Mouse (Mus musculus) left cerebral cortex, postnatal 14 days (tissue): ENCODE measurements around the gene Macf1. TPM values are rescaled to one million over a fixed set of nuclear protein-coding genes. Genes with fewer than 3 reads are reported as not detected.
"Not testable (repeated sequence)": the region's sequence is repeated elsewhere in the genome, so short reads cannot be mapped to it uniquely, and the experiment has no call there.

Experiments
- DNase-seq, 2 experiments: peaks; one replicate each; pipeline ENCODE4 v3.0.0; 2021 to 2022; ENCODE audit warnings: low spot score in 2 of 2, mixed read lengths in 1 of 2
- intact Hi-C: fragments of 180-260 bp; cut with DNase I; formaldehyde crosslinking; loops from one replicate; pipeline ENCODE4 v1.15.1; 2025
- total RNA-seq, 2 experiments: library from RNA; stranded (reverse); gene quantifications; 2 replicates each; pipeline ENCODE4 v1.2.3; 2021

Gene Macf1
- total RNA-seq, 2 experiments from 2014 or later: 211 to 227 TPM

DNA sequence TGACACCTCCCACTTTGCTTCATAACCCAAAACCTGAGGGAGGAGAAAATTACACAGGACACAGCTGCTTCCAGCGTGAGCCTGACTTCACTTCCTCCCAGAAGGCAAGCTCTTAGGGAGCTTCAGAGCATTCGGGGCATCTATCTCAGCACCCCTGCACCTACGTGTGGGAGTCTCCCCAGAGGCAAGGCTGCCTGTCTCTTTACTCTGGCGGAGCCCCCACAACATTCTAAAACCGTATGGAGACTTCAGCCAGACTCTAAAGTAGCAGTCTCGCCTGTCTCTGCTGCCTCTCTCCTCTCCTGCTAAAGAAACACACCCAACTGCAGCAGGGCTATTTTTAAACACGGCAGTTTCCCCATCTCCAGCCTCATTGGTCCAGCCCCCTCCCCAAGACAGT is 3.2 kb downstream of the Macf1 start:
- DNase-seq: peak; percentile 59 to 69
- intact Hi-C loops: no loop called here

DNA sequence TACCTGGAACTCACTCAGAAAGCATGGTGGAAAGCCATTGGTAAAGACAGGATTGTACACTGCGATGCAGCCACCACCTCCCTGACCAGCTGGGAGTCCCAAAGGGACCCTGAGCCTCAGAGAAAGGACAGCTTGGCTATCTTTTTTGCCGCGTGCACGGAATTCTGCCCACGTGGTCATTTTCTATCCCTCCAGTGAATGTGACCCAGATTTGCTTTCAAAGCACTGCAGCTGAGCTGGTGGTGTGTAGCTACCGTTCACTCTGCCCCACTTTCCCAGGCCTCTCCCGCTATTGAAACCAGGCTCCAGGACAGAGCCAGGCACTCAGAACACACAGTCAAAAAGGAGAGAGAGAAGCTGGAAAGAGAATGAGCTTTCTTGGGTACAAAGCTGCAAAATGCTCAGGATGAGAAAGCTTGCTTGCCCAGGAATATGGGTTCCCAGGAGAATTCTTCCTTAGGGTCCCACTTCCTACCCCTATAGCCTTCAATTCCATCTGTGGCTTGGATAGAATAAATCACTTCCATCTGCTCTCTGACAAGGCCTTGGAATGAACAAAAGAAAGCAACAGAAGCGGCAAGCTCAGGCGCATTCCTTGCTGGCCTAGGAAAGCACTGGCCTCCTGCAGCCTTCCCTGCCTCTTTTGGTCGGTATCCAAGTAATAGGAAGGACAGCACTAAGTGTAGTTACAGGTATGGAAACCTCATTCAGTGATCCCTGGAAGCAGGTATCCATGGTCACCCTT is 6.9 kb downstream of the Macf1 start:
- peak; percentile 73 to 86 for DNase-seq

GRCm38 (mm10) chr4:123670598-123670997 is 13.6 kb downstream of the Macf1 start:
- DNase-seq: peak in 1 of 2 experiments; percentile 20
- intact Hi-C loops: no loop called here

More for the DNA sequence above, 6.9 kb downstream of the Macf1 start:
- intact Hi-C loops: no loop called here

- DNase-seq: no peak
- intact Hi-C loops: loop anchor here (5.0 kb wide), 1 partner anchor 132 kb away; no protein-coding TSS in a partner anchor
These were observed 14.5 kb downstream of the Macf1 start for GRCm38 (mm10) chr4:123669696-123670095.

- intact Hi-C loops: loop anchor here (5.0 kb wide), 1 partner anchor 130 kb away; no protein-coding TSS in a partner anchor
- DNase-seq: peak; percentile 91 to 93
These were observed 16.8 kb downstream of the Macf1 start for GRCm38 (mm10) chr4:123667260-123667867.

DNA sequence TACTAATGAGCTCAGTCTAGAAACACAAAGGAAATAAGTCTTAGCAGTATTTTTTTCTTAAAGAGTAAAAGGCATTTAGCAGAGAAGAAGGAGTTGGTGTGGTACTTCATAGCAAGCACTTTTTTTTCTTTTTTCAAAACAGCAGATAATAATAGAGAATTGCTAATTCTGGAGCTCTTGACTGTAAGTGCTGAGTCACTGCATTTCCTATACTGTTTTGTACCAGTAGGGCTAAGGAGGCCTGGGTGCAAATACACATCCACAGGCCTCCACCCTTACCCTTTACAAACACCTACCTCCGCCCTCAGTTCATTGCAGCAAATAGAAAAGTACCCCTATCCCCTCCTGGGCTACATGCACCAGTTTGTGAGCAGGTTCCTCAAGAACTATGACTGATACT is 17.6 kb downstream of the Macf1 start:
- intact Hi-C loops: loop anchor here (5.0 kb wide), 1 partner anchor 129 kb away; no protein-coding TSS in a partner anchor
- no peak for DNase-seq

DNA sequence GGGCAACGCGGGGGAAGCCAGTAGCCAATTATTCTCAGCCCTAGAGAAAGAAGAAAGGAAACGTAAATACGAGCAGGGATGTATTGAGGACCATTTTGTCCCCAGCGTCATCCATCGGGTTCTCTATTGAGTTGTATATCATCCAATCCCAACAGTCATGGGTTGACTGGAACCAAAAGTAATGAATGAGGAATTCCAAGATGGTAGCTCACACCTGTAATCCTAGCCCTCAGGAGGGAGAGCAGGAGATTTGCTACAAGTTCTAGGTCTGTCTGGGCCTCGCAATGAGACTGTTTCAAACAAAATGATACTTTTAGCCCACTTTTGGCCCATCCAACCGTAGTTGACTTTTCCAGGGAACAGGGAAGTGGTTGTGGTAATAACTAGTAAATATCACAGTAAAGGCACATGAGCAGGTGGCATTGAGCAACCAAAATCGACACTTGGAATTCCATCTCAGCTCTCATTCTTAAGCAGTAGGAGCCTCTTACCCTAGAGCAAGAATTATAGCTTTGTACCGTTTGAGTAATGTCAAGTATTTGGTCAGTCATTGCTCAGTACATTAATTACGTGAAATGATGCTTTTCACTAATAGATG is 18.4 kb downstream of the Macf1 start:
- intact Hi-C loops: loop anchor here (2.0 to 5.0 kb wide), 2 partner anchors 77 to 128 kb away; no protein-coding TSS in a partner anchor
- DNase-seq: no peak

DNA sequence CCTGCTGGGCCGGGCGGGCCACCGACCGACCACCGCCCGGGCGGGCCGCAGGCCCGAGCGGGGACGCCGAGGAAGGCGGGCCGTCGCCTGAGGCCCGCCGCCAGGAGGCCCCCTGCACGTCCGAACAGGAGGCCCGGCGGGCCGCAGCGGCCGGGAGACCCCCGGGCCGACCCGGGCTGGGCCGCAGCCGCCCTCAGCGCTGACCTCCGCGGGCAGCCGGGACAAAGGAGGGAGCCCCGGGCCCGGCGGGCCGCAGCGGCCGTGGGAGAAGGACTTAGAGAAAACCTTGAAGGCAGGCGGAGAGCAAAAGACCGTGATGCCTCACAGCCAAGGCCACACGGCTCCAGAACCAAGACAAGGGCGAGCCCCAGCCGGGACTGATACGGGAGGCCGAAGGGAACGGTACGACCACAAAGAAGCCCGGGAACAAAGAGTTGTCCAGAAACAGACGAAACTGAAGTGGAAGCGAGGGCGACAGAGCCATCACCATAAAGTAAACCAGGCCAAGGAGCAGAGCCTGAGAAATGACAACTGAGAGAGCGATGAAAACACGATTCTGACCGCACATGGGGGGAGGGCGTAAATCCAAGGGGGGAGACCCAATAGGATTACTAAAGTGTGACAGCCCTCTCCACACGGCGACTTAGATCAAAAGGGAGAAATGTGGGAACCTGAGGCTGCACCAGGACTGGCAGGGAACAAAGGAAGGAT is 19.1 kb downstream of the Macf1 start:
- no peak for DNase-seq
- intact Hi-C loops: loop anchor here (2.0 to 5.0 kb wide), 2 partner anchors 76 to 128 kb away; no protein-coding TSS in a partner anchor

GRCm38 (mm10) chr4:123664021-123664950 is 19.9 kb downstream of the Macf1 start:
- intact Hi-C loops: loop anchor here (2.0 kb wide), 1 partner anchor 75 kb away; no protein-coding TSS in a partner anchor

GRCm38 (mm10) chr4:123663688-123663965 is 20.5 kb downstream of the Macf1 start:
- no peak for DNase-seq
- intact Hi-C loops: no loop called here

More at GRCm38 (mm10) chr4:123664021-123664950, 19.9 kb downstream of the Macf1 start:
- DNase-seq: peak in 1 of 2 experiments; percentile 70

GRCm38 (mm10) chr4:123662914-123663687 is 21.1 kb downstream of the Macf1 start:
- intact Hi-C loops: no loop called here
- no peak for DNase-seq

DNA sequence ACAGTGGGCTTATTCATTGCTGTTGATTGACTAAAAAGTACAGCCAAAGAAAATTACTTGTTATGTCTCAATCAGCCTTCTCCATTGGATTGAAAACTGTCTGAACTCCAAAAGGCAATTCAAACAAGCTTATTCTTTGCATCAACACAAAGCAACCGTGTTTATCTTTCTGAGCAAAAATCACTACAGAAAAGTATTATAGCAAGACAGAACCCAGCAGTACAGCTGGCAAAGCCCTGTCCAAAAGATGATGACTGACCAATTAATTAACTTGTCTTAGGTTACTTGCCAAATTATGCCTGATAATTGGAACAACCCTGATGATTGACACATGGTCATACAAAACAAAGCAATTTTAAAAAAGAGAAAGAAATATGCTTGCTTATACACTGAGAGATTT is 26.0 kb downstream of the Macf1 start:
- intact Hi-C loops: no loop called here
- no peak for DNase-seq

DNA sequence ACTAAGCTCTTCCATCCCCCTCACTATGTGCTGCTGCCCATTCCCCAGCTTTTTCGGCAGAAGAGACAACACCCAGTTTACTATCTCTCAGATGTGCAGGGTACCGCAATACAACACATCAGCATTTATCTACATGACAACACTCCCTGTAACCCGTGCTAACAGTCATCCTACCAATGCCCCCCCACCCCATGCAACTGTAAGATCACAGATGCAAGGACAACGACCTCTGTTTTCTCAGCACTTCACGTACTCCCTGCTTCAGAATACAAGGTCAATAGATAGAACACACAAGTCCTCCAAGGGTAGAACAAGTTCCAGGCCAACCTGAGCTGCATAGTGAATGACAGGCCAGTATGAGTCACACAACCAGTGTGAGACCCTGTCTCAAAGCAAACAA is 28.9 kb downstream of the Macf1 start:
- no peak for DNase-seq
- intact Hi-C loops: no loop called here

- intact Hi-C loops: no loop called here
- DNase-seq: no peak
These were observed 29.6 kb downstream of the Macf1 start for GRCm38 (mm10) chr4:123654566-123654965.

GRCm38 (mm10) chr4:123653446-123653845 is 30.7 kb downstream of the Macf1 start:
- intact Hi-C loops, DNase-seq: not testable (repeated sequence)

- intact Hi-C loops: no loop called here
- no peak for DNase-seq
These were observed 32.0 kb downstream of the Macf1 start for GRCm38 (mm10) chr4:123652130-123652529.

DNA sequence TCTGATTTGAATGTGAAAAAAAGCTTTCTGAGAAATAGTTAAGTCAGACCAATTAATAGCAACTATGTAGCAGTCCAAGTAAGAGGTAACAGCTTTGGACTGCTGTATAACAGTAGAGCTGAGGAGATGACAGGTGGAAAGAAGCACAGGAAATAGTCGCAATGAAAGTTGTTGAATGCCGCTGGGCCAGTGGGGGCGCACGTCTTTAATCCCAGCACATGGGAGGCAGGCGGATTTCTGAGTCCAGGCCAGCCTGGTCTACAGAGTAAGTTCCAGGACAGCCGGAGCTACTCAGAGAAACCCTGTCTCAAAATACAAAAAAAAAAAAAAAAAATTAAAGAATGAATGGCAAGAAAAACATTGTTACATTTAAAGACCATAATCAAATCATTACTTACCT is 35.0 kb downstream of the Macf1 start:
- intact Hi-C loops: no loop called here
- no peak for DNase-seq

DNA sequence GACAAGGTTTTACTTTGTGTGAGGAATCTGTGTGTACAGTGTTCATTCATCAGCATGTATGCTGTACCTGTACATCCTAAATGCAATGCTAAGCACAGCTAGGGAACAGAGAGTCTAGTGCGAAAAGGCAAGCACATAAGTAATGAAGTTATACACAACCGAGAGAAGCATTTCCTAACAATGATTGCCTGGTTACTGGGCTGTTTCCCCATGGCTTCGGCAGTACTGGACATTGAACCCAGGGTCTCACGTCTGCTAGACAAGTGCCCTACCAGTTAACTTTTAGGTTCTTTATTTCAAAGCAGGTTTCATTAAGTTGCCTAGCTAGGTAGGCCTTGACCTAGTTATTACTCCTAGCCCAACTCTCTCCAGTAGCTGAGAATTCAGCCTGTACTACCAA is 36.5 kb downstream of the Macf1 start:
- intact Hi-C loops: no loop called here
- no peak for DNase-seq
